Mouse (Mus musculus) c-Kit-positive CD71-positive TER-119-positive erythroid progenitor cells, embryonic 14.5 days (primary cell): ENCODE measurements around the gene Abcg8.

Source experiments
- DNase-seq: peaks from one replicate; pipeline ENCODE4 v3.0.0-alpha.2; 2013; ENCODE audit warnings: low spot score

Abcg8 gene

GRCm38 (mm10) chr17:84675951-84676366, at the start of gene Abcg8:
Gene Abcg8, plus strand, starts transcription at chr17:84676302.
- no peak for DNase-seq

- DNase-seq: no peak
Measured at GRCm38 (mm10) chr17:84626857-84627305, 49.2 kb upstream of the Abcg8 start.

- DNase-seq: no peak
Measured at GRCm38 (mm10) chr17:84627721-84628120, 48.4 kb upstream of the Abcg8 start.

- no peak for DNase-seq
Measured at GRCm38 (mm10) chr17:84628611-84629010, 47.5 kb upstream of the Abcg8 start.

GRCm38 (mm10) chr17:84631836-84632235, 44.3 kb upstream of the Abcg8 start:
- no peak for DNase-seq

GRCm38 (mm10) chr17:84633443-84633842, 42.7 kb upstream of the Abcg8 start:
- DNase-seq: no peak

- DNase-seq: no peak
Measured at GRCm38 (mm10) chr17:84636328-84636727, 39.8 kb upstream of the Abcg8 start.

GRCm38 (mm10) chr17:84637971-84638370, 38.1 kb upstream of the Abcg8 start:
- DNase-seq: no peak

- no peak for DNase-seq
Measured at GRCm38 (mm10) chr17:84639796-84640378, 36.2 kb upstream of the Abcg8 start.

- DNase-seq: peak; percentile 40
Measured at GRCm38 (mm10) chr17:84641893-84642292, 34.2 kb upstream of the Abcg8 start.

- no peak for DNase-seq
Measured at GRCm38 (mm10) chr17:84642324-84642723, 33.8 kb upstream of the Abcg8 start.

- DNase-seq: no peak
Measured at GRCm38 (mm10) chr17:84644292-84645050, 31.6 kb upstream of the Abcg8 start.

- DNase-seq: no peak
Measured at GRCm38 (mm10) chr17:84645119-84645518, 31.0 kb upstream of the Abcg8 start.

GRCm38 (mm10) chr17:84645894-84646293, 30.2 kb upstream of the Abcg8 start:
- DNase-seq: no peak

GRCm38 (mm10) chr17:84646477-84646876, 29.6 kb upstream of the Abcg8 start:
- DNase-seq: no peak

GRCm38 (mm10) chr17:84647630-84648029, 28.5 kb upstream of the Abcg8 start:
- no peak for DNase-seq

- DNase-seq: no peak
Measured at GRCm38 (mm10) chr17:84650302-84651017, 25.6 kb upstream of the Abcg8 start.

GRCm38 (mm10) chr17:84653544-84653943, 22.6 kb upstream of the Abcg8 start:
- no peak for DNase-seq

GRCm38 (mm10) chr17:84656205-84656604, 19.9 kb upstream of the Abcg8 start:
- DNase-seq: no peak

- DNase-seq: no peak
Measured at GRCm38 (mm10) chr17:84656653-84657421, 19.3 kb upstream of the Abcg8 start.

- no peak for DNase-seq
Measured at GRCm38 (mm10) chr17:84657422-84657732, 18.7 kb upstream of the Abcg8 start.

GRCm38 (mm10) chr17:84657782-84658181, 18.3 kb upstream of the Abcg8 start:
- no peak for DNase-seq
